Mouse (Mus musculus) spleen, adult 2 months (tissue): Measurements from ENCODE around the gene Ttc19.

Source experiments
- CTCF ChIP-seq: fragments of 200-500 bp; IDR thresholded peaks from 2 replicates; pipeline ENCODE4 v1.5.1; 2011; ENCODE audit warnings: mild to moderate bottlenecking, inconsistent platforms; ENCODE audit not compliant: insufficient read depth, insufficient read length, insufficient replicate concordance; ENCODE audit errors: extremely low read depth
- POLR2A ChIP-seq: fragments of 200-500 bp; IDR thresholded peaks from 2 replicates; pipeline ENCODE4 v1.6.1; 2011; ENCODE audit warnings: low read depth, low read length, inconsistent platforms

GRCm38 (mm10) chr11:62259214-62259613, 22.1 kb upstream of the Ttc19 start:
- TF ChIP-seq CTCF, result no peak
- TF ChIP-seq POLR2A, result no peak
